Mouse (Mus musculus) heart, embryonic 10.5 days (tissue): Measurements from ENCODE around the gene Klra5. TPM values are rescaled to one million over a fixed set of nuclear protein-coding genes. Genes with fewer than 3 reads are reported as not detected.
"Not testable (repeated sequence)": the region's sequence is repeated elsewhere in the genome, so short reads cannot be mapped to it uniquely, and the experiment has no call there.

Source experiments
- DNase-seq: peaks from one replicate; pipeline ENCODE4 v3.0.0-alpha.2; 2017; ENCODE audit warnings: low spot score
- H3K27ac ChIP-seq: fragments of 300-500 bp; sonication (generic); 2 replicates; pipeline ENCODE4 v1.5.1; 2016; ENCODE audit warnings: mild to moderate bottlenecking
- H3K27me3 ChIP-seq: fragments of 300-500 bp; sonication (generic); 2 replicates; pipeline ENCODE4 v1.6.1; 2016; ENCODE audit warnings: mild to moderate bottlenecking; ENCODE audit not compliant: poor library complexity, insufficient read depth, severe bottlenecking
- H3K36me3 ChIP-seq: fragments of 300-500 bp; sonication (generic); 2 replicates; pipeline ENCODE4 v1.6.1; 2016; ENCODE audit warnings: mild to moderate bottlenecking, moderate library complexity
- H3K4me1 ChIP-seq: fragments of 300-500 bp; sonication (generic); 2 replicates; pipeline ENCODE4 v1.6.1; 2016; ENCODE audit warnings: mild to moderate bottlenecking
- H3K4me3 ChIP-seq: fragments of 300-500 bp; sonication (generic); 2 replicates; pipeline ENCODE4 v1.5.1; 2016; ENCODE audit warnings: mild to moderate bottlenecking, moderate library complexity
- H3K9me3 ChIP-seq: fragments of 300-500 bp; sonication (generic); 2 replicates; pipeline ENCODE4 v1.6.1; 2016; ENCODE audit warnings: mild to moderate bottlenecking, moderate library complexity
- WGBS: fragments of 180-500 bp; shearing (Covaris S2); methylation state at CpG from one replicate; pipeline ENCODE4 v1.1.7; 2016; 5-methylcytosine and 5-hydroxymethylcytosine counted together
- polyA plus RNA-seq: library from polyadenylated mRNA; unstranded; fragments of >200 nt; fragmentation: Nextera tagmentation; extraction: Ambion mirVana; gene quantifications from 2 replicates; pipeline ENCODE4 v1.2.1, GENCODE M21; 2016

The Klra5 gene
- not detected in 2 replicates for polyA plus RNA-seq

DNA sequence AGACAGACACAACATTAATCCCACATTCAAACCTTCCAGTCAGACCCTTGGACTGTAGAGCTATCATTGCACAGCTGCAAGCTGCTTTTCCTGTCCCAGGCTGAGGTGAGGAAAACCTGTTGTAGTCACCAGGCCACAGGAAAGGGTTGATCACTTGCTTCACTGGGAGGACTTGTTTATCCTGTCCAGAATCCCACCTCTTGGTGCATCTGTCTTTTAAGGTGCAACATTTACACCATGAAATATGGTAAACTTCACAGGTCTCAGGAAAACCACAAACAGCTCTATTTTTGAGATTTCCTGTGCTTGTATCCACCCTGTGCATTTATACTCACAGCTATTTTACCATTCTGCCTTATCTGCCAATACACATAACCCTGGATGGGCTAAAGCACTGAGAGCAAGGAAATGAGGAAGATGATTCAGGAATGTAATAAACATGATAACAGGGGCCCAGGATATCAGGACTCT is at the start of gene Klra5:
TSS of gene Klra5 (minus strand) at position 175 of the 471 bp plus-strand sequence.
- H3K4me3 ChIP-seq, H3K27ac ChIP-seq, H3K27me3 ChIP-seq, DNase-seq, H3K4me1 ChIP-seq, H3K9me3 ChIP-seq, H3K36me3 ChIP-seq: not testable (repeated sequence)

DNA sequence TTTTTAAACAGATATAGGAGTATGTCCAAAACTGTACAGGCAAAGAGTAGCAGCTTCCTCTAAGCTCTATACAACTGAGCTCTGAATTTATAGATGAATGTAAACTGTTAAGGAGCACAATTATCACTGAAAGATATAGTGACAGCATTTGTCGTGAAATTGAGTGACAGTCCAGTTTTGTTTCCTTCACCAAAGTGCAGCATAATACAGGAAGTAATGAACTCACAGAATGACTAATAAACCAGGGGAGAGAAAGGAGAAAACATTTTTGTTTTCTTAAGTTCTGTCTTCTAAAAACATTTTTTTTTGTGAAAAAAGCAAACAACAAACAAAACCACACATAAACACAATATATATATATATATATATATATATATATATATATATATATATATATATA is 454 bp downstream of the Klra5 start:
- Histone ChIP-seq H3K4me3 (no peak overlapping the region), H3K27ac (no peak overlapping the region), H3K27me3 (no peaks in the 10 kb centered on the region), H3K36me3 (no peaks in the 10 kb centered on the region), H3K9me3 (no peaks in the 10 kb centered on the region), H3K4me1 (no peaks in the 10 kb centered on the region)
- no peak for DNase-seq
- WGBS: 67% methylated on average over 1 of the region's 1 CpGs

DNA sequence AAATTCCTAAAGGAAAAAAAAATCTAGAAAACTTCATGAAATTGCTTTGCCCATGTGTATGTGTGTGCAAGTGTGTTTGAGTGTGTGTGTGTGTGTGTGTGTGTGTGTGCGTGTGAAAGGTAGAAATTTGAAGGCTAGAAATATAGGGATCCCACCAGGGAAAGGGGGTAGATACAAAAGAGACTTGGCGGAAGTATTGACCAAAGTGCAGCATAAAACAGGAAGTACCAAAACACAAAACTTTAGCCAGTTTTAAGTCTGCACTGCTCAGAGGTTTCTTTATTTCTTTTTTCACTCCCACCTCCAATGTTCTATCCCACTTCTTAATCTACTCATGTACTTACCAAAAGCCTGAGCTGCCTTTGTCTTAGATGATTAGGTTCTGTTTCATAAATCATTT is 34.9 kb downstream of the Klra5 start:
- H3K36me3 ChIP-seq: no peaks in the 10 kb centered on the region
- WGBS: 65% methylated on average over 2 of the region's 2 CpGs
- H3K4me1 ChIP-seq: no peaks in the 10 kb centered on the region
- DNase-seq: no peak
- H3K4me3 ChIP-seq: no peak overlapping the region
- peaks cover 3% of the 10 kb centered on the region; the same call in 1 of the 2 replicates for H3K9me3 ChIP-seq
- no peak overlapping the region for H3K27ac ChIP-seq
- H3K27me3 ChIP-seq: no peaks in the 10 kb centered on the region

DNA sequence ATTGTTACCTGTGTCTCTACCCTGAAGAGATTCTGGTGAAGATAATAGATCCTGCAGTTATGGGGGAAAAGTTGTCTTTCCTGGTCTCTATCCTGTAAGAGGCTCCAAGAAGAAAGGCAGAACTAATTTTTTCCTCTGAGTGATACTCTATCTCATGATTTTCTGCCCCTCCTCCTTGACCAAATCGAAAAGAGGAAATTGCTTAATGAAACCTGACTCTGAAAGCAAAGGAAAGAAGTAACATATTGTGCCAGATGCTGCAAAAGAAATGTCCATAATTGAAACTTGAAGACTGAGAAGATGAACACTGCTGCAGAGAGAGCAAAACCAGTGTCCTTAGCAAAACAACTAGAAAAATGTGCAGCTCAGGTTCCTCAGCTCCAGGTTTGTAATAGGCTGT is 40.9 kb downstream of the Klra5 start, which contains the start of gene Klra17:
TSS of gene Klra17 (minus strand) at position 124 of the 400 bp plus-strand sequence.
- no peaks in the 10 kb centered on the region for H3K27me3 ChIP-seq
- no peaks in the 10 kb centered on the region for H3K4me1 ChIP-seq

DNA sequence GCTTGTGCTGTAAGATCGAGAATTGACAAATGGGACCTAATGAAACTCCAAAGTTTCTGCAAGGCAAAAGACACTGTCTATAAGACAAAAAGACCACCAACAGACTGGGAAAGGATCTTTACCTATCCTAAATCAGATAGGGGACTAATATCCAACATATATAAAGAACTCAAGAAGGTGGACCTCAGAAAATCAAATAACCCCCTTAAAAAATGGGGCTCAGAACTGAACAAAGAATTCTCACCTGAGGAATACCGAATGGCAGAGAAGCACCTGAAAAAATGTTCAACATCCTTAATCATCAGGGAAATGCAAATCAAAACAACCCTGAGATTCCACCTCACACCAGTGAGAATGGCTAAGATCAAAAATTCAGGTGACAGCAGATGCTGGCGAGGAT is 55.1 kb downstream of the Klra5 start, which contains the start of gene Gm17631:
TSS of gene Gm17631 (plus strand) at position 301 of the 400 bp plus-strand sequence.
- no CpG with 5 or more reads among the region's 3 CpGs for WGBS
- H3K36me3 ChIP-seq, H3K4me3 ChIP-seq, H3K27me3 ChIP-seq, H3K27ac ChIP-seq, H3K4me1 ChIP-seq, DNase-seq, H3K9me3 ChIP-seq: not testable (repeated sequence)

More for the DNA sequence above, 40.9 kb downstream of the Klra5 start, which contains the start of gene Klra17:
- Histone ChIP-seq H3K27ac (no peak within 1 kb of the TSS), H3K36me3 (no peaks in the 10 kb centered on the region), H3K9me3 (0 out of 2 replicates have a peak, but pooled peaks cover 3% of the 10 kb centered on the region), H3K4me3 (no peak within 1 kb of the TSS)
- no peak for DNase-seq
- 51% methylated on average over 1 of the region's 1 CpGs for WGBS

Other genes with a start within 250 kb of the Klra5 start
- not detected in 2 replicates for gene Klrc1, start 238.7 kb downstream of the Klra5 start, polyA plus RNA-seq
- not detected in 2 replicates for gene Klri1, start 200.5 kb downstream of the Klra5 start, polyA plus RNA-seq
- not detected in 2 replicates for gene Klri2, start 177.2 kb downstream of the Klra5 start, polyA plus RNA-seq
- gene Gm156, start 133.4 kb downstream of the Klra5 start, polyA plus RNA-seq: not detected in 2 replicates
- not detected in 2 replicates for gene Gm17631, start 55.0 kb downstream of the Klra5 start, polyA plus RNA-seq
- not detected in 2 replicates for gene Klra17, start 41.0 kb downstream of the Klra5 start, polyA plus RNA-seq
- gene Klra6, start 109.3 kb upstream of the Klra5 start, polyA plus RNA-seq: not detected in 2 replicates
- gene Klra4, start 149.6 kb upstream of the Klra5 start, polyA plus RNA-seq: not detected in 2 replicates
- gene Klra8, start 212.2 kb upstream of the Klra5 start, polyA plus RNA-seq: not detected in 2 replicates